Mouse (Mus musculus) liver, adult 2 months (tissue): ENCODE results near the gene Pitpnm1. TPM values are rescaled to one million over a fixed set of nuclear protein-coding genes. Genes with fewer than 3 reads are reported as not detected.
"Not testable (repeated sequence)": the region's sequence is repeated elsewhere in the genome, so short reads cannot be mapped to it uniquely, and the experiment has no call there.

ENCODE experiments used
- DNase-seq: peaks from one replicate; pipeline ENCODE4 v3.0.0-alpha.2; 2011; ENCODE audit warnings: low read depth, low spot score; ENCODE audit errors: extremely low read depth
- H3K27ac ChIP-seq: fragments of 200-500 bp; replicated peaks from 2 replicates; pipeline ENCODE4 v1.5.1; 2012; ENCODE audit warnings: low read depth, mild to moderate bottlenecking, control low read depth, inconsistent platforms, low read length; ENCODE audit not compliant: insufficient read depth
- H3K27me3 ChIP-seq: fragments of 200-500 bp; 2 replicates; pipeline ENCODE4 v1.6.1; 2012; ENCODE audit warnings: mild to moderate bottlenecking, moderate library complexity, low read length, inconsistent platforms; ENCODE audit not compliant: control insufficient read depth, insufficient read depth
- H3K36me3 ChIP-seq: fragments of 200-500 bp; 2 replicates; pipeline ENCODE4 v1.6.1; 2012; ENCODE audit warnings: low read length, inconsistent platforms; ENCODE audit not compliant: control insufficient read depth, insufficient read depth
- H3K4me1 ChIP-seq: fragments of 200-500 bp; 2 replicates; pipeline ENCODE4 v1.6.1; 2011; ENCODE audit warnings: low read length; ENCODE audit not compliant: control insufficient read depth, insufficient read depth
- H3K4me3 ChIP-seq: fragments of 200-500 bp; 2 replicates; pipeline ENCODE4 v1.5.1; 2011; ENCODE audit warnings: low read depth, mild to moderate bottlenecking, control low read depth, low read length, moderate library complexity; ENCODE audit not compliant: insufficient read depth
- H3K79me2 ChIP-seq: fragments of 200-500 bp; 2 replicates; pipeline ENCODE4 v1.6.1; 2012; ENCODE audit warnings: inconsistent platforms, mild to moderate bottlenecking, low read length, moderate library complexity; ENCODE audit not compliant: control insufficient read depth, insufficient read depth
- H3K9ac ChIP-seq: fragments of 200-500 bp; 2 replicates; pipeline ENCODE4 v1.6.1; 2012; ENCODE audit warnings: low read depth, mild to moderate bottlenecking, control low read depth, inconsistent platforms, low read length
- CTCF ChIP-seq: fragments of 200-500 bp; IDR thresholded peaks from 2 replicates; pipeline ENCODE4 v1.5.1; 2011; ENCODE audit warnings: low read depth, low read length, control low read depth
- POLR2A ChIP-seq: fragments of 200-500 bp; IDR thresholded peaks from 2 replicates; pipeline ENCODE4 v1.6.1; 2011; ENCODE audit warnings: low read length, control low read depth; ENCODE audit not compliant: insufficient read depth; ENCODE audit errors: extremely low read depth
- WGBS: fragments of 180-500 bp; shearing (Covaris S2); methylation state at CpG from one replicate; pipeline ENCODE4 v1.1.7; 2018; 5-methylcytosine and 5-hydroxymethylcytosine counted together
- polyA plus RNA-seq: library from polyadenylated mRNA; depleted of rRNA; stranded (reverse); fragments of >200 nt; gene quantifications from 2 replicates; pipeline ENCODE4 v1.2.3, GENCODE M21; 2012
- total RNA-seq: library from RNA; depleted of rRNA; stranded (reverse); fragments of >200 nt; gene quantifications from 2 replicates; pipeline ENCODE4 v1.2.3, GENCODE M21; 2014

The Pitpnm1 gene
- total and polyA plus RNA-seq, 2 experiments, result 1.7 to 14.2 TPM

GRCm38 (mm10) chr19:4135963-4136345, 36.2 kb downstream of the Pitpnm1 start:
- not testable (repeated sequence) for H3K36me3 ChIP-seq, H3K4me3 ChIP-seq, H3K9ac ChIP-seq, H3K4me1 ChIP-seq, H3K27me3 ChIP-seq, H3K79me2 ChIP-seq, DNase-seq
- TF ChIP-seq CTCF, result peak; percentile 37; the same call in 1 of the 2 replicates
- peak overlapping the region; percentile 47 for H3K27ac ChIP-seq
- WGBS, result 25% methylated on average over 8 of the region's 8 CpGs

GRCm38 (mm10) chr19:4136463-4136862, 36.7 kb downstream of the Pitpnm1 start:
- no peak overlapping the region for H3K9ac ChIP-seq
- no peak for TF ChIP-seq CTCF
- no peak for TF ChIP-seq POLR2A
- no peaks in the 10 kb centered on the region; the same call in 1 of the 2 replicates for H3K36me3 ChIP-seq
- no peaks in the 10 kb centered on the region for H3K79me2 ChIP-seq
- 93% methylated on average over 5 of the region's 5 CpGs for WGBS
- no peak overlapping the region for H3K27ac ChIP-seq
- H3K4me1 ChIP-seq, result peaks cover 9% of the 10 kb centered on the region
- DNase-seq, result no peak
- H3K4me3 ChIP-seq, result no peak overlapping the region
- H3K27me3 ChIP-seq, result no peaks in the 10 kb centered on the region

- WGBS, result 92% methylated on average over 5 of the region's 5 CpGs
- H3K9ac ChIP-seq, result no peak overlapping the region
Observed at GRCm38 (mm10) chr19:4137913-4138312, 38.1 kb downstream of the Pitpnm1 start.

GRCm38 (mm10) chr19:4139446-4139845, 39.6 kb downstream of the Pitpnm1 start, which contains the start of gene Gpr152:
Gene Gpr152, plus strand, starts transcription at chr19:4139787.
- no peak for TF ChIP-seq POLR2A
- no peak for TF ChIP-seq CTCF
- Histone ChIP-seq H3K36me3 (no peaks in the 10 kb centered on the region), H3K27ac (no peak within 1 kb of the TSS), H3K27me3 (no peaks in the 10 kb centered on the region), H3K9ac (no peak within 1 kb of the TSS), H3K4me1 (peaks cover 5% of the 10 kb centered on the region; the same call in 1 of the 2 replicates), H3K79me2 (no peaks in the 10 kb centered on the region), H3K4me3 (no peak within 1 kb of the TSS)
- no peak for DNase-seq
- WGBS, result 91% methylated on average over 2 of the region's 2 CpGs

More at GRCm38 (mm10) chr19:4137913-4138312, 38.1 kb downstream of the Pitpnm1 start:
- Histone ChIP-seq H3K4me3 (no peak overlapping the region), H3K27me3 (no peaks in the 10 kb centered on the region), H3K36me3 (no peaks in the 10 kb centered on the region), H3K27ac (no peak overlapping the region), H3K4me1 (peaks cover 8% of the 10 kb centered on the region), H3K79me2 (no peaks in the 10 kb centered on the region)
- TF ChIP-seq POLR2A, result no peak
- TF ChIP-seq CTCF, result no peak
- no peak for DNase-seq

- no peak for DNase-seq
Observed at GRCm38 (mm10) chr19:4140147-4140546, 40.3 kb downstream of the Pitpnm1 start.

GRCm38 (mm10) chr19:4142416-4143173, 42.8 kb downstream of the Pitpnm1 start:
- Histone ChIP-seq H3K4me1 (peaks cover 3% of the 10 kb centered on the region), H3K79me2 (no peaks in the 10 kb centered on the region), H3K27ac (no peak overlapping the region), H3K4me3 (no peak overlapping the region), H3K27me3 (no peaks in the 10 kb centered on the region), H3K9ac (no peak overlapping the region), H3K36me3 (no peaks in the 10 kb centered on the region)
- WGBS, result 95% methylated on average over 18 of the region's 18 CpGs
- peak; percentile 40 for DNase-seq
- TF ChIP-seq POLR2A, result no peak
- TF ChIP-seq CTCF, result no peak

More at GRCm38 (mm10) chr19:4140147-4140546, 40.3 kb downstream of the Pitpnm1 start:
- H3K36me3 ChIP-seq, result no peaks in the 10 kb centered on the region
- TF ChIP-seq CTCF, result no peak
- TF ChIP-seq POLR2A, result no peak
- peaks cover under 1% of the 10 kb centered on the region; the same call in 1 of the 2 replicates for H3K4me1 ChIP-seq
- H3K4me3 ChIP-seq, result no peak overlapping the region
- no peak overlapping the region for H3K9ac ChIP-seq
- H3K79me2 ChIP-seq, result no peaks in the 10 kb centered on the region
- 91% methylated on average over 6 of the region's 6 CpGs for WGBS
- no peaks in the 10 kb centered on the region for H3K27me3 ChIP-seq
- no peak overlapping the region for H3K27ac ChIP-seq
